Mouse (Mus musculus) small intestine, adult 10 weeks (tissue): ENCODE measurements around the gene Zfp512. TPM values are rescaled to one million over a fixed set of nuclear protein-coding genes. Genes with fewer than 3 reads are reported as not detected.

Source experiments
- polyA plus RNA-seq: library from polyadenylated mRNA; stranded (reverse); fragments of 350-450 nt; fragmentation: Illumina TruSeq; extraction: RNeasy Lipid Tissue Mini Kit (QIAGEN cat#74804); gene quantifications from one replicate; pipeline ENCODE4 v1.2.3, GENCODE M21; 2014; ENCODE audit warnings: low replicate concordance

Gene Zfp512
- 14.9 TPM for polyA plus RNA-seq

GRCm38 (mm10) chr5:31451878-31452561 lies at the start of gene Zfp512:
Gene Zfp512, plus strand, starts transcription at chr5:31452431.

GRCm38 (mm10) chr5:31485440-31485839 lies 33.2 kb downstream of the Zfp512 start, which contains the start of gene 4930548H24Rik:
Gene 4930548H24Rik, plus strand, starts transcription at chr5:31485740.

GRCm38 (mm10) chr5:31494513-31495297 lies 42.5 kb downstream of the Zfp512 start, which contains the start of gene Gpn1:
Gene Gpn1, plus strand, starts transcription at chr5:31494741.

GRCm38 (mm10) chr5:31526354-31527116 lies 74.3 kb downstream of the Zfp512 start, which contains the start of gene Slc4a1ap:
Gene Slc4a1ap, plus strand, starts transcription at chr5:31526995.

GRCm38 (mm10) chr5:31527707-31528106 lies 75.5 kb downstream of the Zfp512 start, which contains the start of gene Supt7l:
Gene Supt7l, minus strand, starts transcription at chr5:31527807.

Other genes with a start within 250 kb of the Zfp512 start
- gene Ppm1g, start 231.7 kb upstream of the Zfp512 start, polyA plus RNA-seq = 14.1 TPM
- gene Nrbp1, start 211.6 kb upstream of the Zfp512 start, polyA plus RNA-seq = 91.8 TPM
- not detected for gene Gm9970, start 211.2 kb upstream of the Zfp512 start, polyA plus RNA-seq
- 1.6 TPM for gene Krtcap3, start 200.7 kb upstream of the Zfp512 start, polyA plus RNA-seq
- 3.9 TPM for gene Ift172, start 161.3 kb upstream of the Zfp512 start, polyA plus RNA-seq
- 0.93 TPM for gene Fndc4, start 156.4 kb upstream of the Zfp512 start, polyA plus RNA-seq
- gene Gckr, start 155.0 kb upstream of the Zfp512 start, polyA plus RNA-seq = 0.11 TPM
- gene 4930548H24Rik, start 33.3 kb downstream of the Zfp512 start, polyA plus RNA-seq = not detected
- gene Gpn1, start 42.3 kb downstream of the Zfp512 start, polyA plus RNA-seq = 10.0 TPM
- gene Slc4a1ap, start 74.6 kb downstream of the Zfp512 start, polyA plus RNA-seq = 42.0 TPM
- gene Supt7l, start 75.4 kb downstream of the Zfp512 start, polyA plus RNA-seq = 8.6 TPM
- 39.9 TPM for gene Mrpl33, start 144.5 kb downstream of the Zfp512 start, polyA plus RNA-seq
- gene Rbks, start 245.2 kb downstream of the Zfp512 start, polyA plus RNA-seq = 16.0 TPM
- gene Babam2, start 245.3 kb downstream of the Zfp512 start, polyA plus RNA-seq = 59.5 TPM